Mouse (Mus musculus) frontal cortex, adult 2 months (tissue): ENCODE measurements at regions not wholly inside any gene's neighbourhood (a gene's known extent, or its start where the extent isn't known, plus 50 kb on each side); places are given as distances from the start of the nearest gene placed in this dataset.

Experiments
- DNase-seq, 2 experiments: peaks; one replicate each; pipeline ENCODE4 v3.0.0; 2022; ENCODE audit warnings: low spot score in 1 of 2; ENCODE audit errors: extremely low spot score in 1 of 2

- no peak for DNase-seq
Measured at GRCm38 (mm10) chr15:27258984-27259853, 207.3 kb upstream of the Ank start.

DNA sequence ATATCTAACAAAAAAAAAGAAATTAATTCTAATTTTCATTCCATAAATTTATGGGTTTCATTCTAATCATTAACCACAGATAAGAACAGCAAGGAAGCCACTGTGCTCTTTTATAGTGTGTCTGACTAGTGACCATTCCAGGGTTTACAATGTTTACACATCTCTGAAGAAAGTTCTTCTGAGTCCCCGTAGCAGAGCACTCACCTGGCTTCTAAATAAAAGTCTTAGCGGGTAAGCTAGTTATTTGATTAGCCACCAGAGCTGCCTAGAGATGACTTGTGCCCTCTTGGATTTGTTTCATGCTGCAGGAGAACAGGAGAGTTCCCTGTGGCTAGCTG, 206.7 kb upstream of the Ank start:
- DNase-seq: no peak

GRCm38 (mm10) chr15:27270203-27270602, 196.3 kb upstream of the Ank start:
- no peak for DNase-seq

DNA sequence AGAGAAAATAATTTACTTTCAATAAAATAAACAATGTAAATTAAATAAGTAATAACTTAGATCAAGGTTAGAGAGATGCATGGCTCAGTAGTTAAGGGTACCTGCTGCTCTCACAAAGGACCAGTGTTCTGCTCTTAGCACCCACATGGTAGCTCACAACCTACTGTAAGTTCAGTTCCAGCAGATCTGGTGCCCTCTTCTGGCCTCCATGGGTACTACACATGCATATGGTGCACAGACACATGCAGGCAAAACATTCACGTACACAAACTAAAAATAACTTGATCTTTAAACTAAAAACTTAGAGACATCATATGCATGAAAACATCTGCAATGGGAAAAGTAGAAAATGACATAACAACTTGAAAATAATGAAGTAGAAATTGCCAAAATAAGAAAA, 184.2 kb upstream of the Ank start:
- DNase-seq: no peak

DNA sequence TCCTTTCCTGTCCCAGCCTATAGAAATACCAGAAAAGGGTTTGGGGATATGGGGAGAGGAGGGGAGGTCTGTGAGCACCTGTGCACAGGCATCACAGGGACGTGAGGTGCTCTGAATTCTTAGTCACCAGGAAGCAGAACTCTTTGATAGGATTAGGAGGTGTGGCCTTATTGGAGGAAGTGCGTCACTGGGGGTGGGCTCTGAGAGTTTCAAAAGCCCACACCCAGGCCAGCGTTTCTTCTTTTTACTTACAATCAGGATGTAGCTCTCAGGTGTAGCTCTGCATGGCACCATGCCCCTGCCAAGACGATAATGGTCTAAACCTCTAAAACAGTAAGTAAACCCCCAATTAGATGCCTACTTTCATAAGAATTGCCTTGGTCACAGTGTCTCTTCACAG, 162.6 kb upstream of the Ank start:
- no peak for DNase-seq

DNA sequence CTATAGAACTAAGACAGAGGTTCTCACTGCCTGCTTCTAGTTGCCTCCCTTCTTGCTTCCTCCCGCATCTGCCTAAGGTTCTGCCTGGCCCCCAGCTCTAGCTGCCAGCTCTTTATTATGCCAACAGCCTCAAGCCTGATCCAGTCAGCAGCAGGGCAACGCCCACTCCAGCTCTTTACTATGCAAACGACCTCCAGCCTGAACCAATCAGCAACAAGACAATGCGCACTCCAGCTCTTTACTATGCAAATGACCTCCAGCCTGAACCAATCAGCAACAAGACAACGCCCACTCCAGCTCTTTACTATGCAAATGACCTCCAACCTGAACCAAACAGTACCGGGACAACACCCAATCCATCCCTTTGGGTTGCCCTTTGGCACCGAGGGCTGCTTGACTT, 162.2 kb upstream of the Ank start:
- DNase-seq: no peak

GRCm38 (mm10) chr15:27305035-27305434, 161.4 kb upstream of the Ank start:
- no peak for DNase-seq

DNA sequence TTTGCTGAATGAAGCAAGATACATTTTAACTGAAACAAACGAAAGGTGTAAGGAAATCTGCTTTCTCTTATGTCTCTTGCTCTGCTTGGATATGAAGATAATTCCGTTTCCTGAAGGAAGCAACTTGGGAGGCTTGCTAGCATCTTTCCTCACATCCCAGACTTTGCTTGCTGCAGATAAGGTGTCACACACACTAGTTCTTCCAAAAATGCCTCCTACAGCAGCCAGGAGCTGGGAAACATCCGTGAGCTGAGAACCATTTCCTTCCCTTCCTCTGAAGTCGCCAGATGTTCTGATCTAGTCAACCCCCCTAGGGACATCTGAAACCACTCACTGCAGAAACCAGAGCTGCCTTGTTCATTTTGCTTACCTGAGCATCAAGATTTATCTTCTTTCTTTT, 157.8 kb upstream of the Ank start:
- no peak for DNase-seq

- peak in 1 of 2 experiments; percentile 80 for DNase-seq
Measured at GRCm38 (mm10) chr15:27315964-27316745, 150.3 kb upstream of the Ank start.

DNA sequence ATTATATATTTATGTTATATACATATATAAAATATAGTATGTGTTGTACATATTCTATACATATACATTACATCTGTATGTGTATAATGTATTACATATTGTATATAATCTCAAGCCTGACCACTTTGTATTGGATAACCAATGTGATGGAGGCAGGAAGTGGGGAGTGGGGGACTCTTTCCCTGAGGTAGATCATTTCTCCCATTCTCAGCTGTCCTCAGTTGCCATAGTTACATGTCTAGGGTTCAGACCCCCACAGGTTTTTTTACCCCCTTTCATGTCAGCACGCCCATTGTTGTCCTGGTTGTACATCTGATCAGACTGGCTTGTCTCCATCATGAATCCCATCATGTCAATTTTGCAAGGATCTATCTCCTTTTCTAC, 149.7 kb upstream of the Ank start:
- no peak for DNase-seq

DNA sequence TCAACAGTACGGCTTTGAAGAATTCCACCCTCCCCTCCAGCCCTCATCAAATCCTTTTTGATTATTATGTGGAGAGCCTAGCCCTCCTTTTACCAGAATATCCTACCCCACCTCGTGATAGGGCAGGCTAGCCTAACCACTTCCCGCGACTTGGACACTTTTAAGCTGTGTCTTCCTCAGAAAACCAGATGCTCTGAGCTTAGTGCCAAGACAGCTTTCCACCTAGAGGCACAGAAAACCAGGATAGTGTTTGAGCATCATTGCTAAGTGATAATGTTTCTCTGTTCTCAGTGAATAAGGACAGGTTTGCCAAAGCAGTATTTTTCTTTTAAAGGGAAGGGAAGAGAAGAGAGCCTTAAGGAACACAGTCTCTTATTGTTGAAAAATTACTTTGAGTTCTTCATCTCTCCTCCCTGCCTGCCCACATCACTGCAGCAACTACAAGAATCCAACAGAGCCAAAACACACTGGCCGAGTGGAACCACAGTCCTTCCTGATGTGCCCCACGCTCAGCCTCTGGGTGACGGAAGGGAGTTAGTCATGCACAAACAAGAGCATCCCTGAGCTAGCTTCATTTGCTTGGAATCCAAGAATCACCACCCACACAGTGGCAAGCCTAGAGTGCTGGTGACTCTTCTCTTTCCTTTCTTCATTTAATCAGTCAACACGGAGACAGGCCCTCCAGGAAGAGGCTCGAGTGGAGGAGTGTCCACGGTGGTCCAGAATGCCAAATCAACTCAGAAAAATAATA, 144.4 kb upstream of the Ank start:
- peak; percentile 34 to 77 for DNase-seq

DNA sequence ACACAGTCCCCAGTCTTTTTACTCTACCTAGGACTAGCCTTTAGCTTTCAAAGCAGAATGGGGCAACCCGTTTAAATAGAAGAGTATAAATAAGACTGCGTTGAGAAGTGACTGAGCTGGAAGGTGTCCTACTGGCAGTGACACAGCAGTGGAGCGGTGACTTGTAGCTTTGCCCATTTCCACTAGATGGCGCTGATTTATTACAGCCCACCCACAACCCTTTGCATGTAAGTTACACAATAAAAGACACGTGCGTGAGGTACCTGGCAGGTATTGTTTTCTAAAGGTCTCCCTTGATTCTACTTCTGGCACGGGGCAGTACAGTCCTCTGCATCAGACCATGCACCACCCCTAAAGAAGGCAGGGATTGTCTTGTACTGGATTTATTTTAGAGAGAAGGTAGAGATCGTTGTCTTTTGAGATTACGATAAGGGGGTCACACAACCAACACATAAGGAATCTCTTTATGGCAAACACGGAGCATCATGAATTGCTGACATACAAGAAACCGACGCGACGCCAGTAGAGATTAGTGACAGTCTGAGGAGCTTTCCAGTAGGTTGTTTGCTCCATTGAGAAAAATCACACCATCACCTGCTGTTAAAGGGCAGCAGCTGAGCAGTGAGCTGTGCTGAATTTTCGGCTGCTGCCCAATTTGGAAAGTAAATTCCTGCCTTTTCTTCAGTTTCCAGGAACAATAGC, 140.5 kb upstream of the Ank start:
- DNase-seq: peak; percentile 74 to 93

- no peak for DNase-seq
Measured at GRCm38 (mm10) chr15:27326549-27326876, 140.0 kb upstream of the Ank start.

DNA sequence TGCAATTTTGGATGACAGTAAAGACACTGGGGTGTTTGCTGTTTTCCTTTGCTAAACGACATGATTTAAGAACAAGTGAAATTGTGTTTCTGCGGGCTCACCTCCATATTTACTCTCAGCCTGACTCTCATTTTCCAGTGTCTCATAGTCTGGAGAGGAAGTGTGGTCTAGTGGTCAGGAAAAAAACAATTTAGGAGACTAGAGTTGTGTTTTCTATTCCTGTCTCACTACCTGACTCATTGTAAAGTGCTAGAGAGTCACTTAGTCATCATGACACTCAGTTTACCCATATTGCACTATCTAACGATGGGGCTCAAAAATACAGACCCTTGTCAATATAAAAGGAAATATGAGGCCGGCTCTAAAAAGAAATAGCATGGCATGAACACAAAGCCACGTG, 138.7 kb upstream of the Ank start:
- no peak for DNase-seq

GRCm38 (mm10) chr15:27328441-27328840, 138.0 kb upstream of the Ank start:
- DNase-seq: no peak

DNA sequence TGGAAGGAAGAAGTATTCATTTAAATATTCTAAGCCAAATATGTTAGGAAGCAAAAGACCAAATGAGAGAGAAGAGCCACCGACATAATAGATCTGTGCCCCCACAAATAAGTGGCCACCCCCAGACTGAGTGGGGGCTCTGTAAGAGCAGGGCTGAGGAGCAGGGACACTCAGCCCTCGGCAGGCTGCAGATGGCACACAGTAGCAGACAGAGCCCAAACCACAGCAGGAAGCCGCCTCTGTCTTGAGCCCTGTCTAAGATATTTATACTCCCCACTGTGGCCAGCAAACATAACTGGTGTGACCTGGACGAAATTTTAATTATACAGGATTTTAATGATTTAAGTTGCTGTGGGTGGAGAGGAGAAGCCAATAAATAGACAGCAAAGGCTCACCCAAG, 126.4 kb upstream of the Ank start:
- DNase-seq: no peak

- no peak for DNase-seq
Measured at GRCm38 (mm10) chr15:27341518-27341976, 124.9 kb upstream of the Ank start.

DNA sequence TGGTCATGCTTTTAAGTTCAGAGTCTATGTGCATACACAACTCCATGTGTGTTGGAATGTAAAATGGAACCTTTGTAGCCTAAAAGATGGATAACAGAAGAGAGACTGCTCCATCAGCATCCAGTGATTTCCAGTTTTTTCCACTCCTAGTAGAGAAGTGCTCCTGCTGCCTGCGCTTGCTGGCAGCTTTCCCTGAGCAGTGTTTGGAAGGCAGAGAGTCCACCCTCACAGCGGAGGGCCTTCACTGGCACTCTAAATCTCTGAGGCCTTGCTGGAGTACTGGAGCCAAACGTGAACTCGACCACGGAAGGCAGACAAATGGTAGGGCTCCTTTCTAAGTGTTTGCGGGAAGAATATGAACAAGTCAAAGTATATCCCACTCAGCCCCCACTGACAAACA, 108.0 kb upstream of the Ank start:
- peak in 1 of 2 experiments; percentile 52 for DNase-seq

DNA sequence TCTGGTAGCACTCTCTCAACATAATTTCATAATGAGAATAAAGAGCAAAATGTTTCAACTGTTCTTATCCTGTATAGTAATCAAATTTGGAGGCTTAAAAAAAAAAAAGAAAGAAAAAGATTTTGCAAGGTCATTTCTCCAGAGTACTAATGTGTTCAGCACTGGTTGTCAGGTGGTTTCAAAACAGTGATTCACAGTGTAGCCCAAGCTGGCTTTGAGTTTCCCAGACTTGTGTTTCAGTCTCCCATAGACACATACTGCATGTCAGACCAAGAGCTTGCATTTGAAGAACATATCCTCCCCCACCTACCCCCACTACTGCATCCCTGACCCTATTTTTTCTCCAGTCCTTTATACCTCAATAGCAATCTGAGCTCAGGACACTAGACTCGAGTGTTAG, 107.2 kb upstream of the Ank start:
- no peak for DNase-seq

DNA sequence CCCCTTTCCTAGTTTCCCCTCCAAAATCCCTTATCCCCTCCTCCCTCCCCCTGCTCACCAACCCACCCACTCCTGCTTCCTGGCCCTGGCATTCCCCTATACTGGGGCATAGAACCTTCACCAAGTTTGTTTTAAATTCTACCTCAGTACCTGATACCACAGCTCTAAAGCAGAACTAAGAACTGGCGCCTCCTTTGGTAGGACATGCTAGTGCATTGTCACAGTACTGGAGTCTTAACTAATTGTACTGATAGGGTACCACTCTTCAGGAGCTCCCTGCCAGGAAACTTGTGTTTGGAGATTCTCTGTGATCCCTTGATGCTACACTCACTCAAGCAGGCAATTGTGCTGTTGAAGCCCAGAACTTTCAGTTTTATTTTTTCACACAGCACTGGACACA, 92.0 kb upstream of the Ank start:
- no peak for DNase-seq

DNA sequence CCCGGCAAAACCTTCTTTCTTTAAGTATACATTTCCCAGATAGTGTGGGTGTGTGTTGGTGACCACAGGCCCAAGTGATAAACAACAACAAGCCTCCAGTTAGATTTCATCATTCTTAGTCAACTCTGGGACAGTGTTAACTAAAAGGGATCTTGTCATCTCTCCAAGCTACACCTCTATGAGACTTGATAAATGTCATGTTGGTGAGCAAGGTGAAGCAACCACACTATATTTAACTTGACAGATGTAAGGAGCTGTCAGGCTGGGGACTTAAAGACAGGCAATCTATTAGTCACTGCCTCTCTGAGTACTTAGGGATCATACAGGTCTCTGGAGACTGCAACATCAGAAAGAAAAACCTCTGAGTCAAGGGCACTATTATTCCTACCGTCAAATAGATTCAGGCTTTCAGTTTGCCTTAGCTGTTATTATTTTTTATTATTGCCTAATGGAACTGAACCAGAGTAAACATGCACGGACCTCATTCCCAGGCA, 87.8 kb upstream of the Ank start:
- DNase-seq: no peak
